Mouse (Mus musculus): ENCODE data around the gene Nat8f2.
"Not testable (repeated sequence)": the region's sequence is repeated elsewhere in the genome, so short reads cannot be mapped to it uniquely, and the experiment has no call there.

DNA sequence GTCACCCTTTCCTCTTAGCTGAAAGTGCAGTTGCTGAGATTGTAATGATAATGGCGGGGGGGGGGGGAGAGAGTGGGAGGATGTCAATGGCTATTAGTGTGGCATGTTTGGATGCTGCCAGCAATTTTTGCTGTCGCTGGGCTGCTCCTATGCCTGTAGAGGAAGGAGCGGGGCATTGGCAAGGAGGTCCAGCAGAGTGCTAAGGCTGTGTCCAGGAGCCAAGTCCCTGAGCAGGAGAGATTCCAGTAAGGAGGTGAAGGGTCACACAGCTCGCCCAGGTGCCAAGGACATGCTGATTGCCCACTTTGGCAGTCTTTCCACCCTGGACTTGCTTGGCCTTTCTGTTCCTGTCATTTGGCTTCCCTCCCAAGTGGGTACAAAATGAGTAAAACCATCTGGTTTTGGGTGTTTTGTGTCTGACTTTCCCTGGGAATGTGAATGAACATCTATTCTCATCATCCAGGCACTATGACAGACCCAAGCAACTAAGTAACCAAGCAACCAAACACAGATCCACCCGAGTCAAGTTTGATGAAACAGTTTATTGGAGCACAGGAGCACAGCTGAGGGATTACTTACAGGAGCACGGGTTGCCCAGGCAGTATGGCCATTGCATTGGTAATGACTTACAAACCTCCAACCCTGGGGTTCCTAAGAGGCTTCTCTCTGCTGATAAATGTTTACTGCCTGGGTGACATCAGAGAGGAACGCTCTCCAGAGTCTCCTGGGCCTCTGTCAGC lies 3.9 kb downstream of the Nat8f2 start:
- not testable (repeated sequence) for TF ChIP-seq POLR2A (IDR thresholded peaks at IDR 0.05; ENCODE audit: low read depth, low read length); RAD21 (IDR thresholded peaks at IDR 0.05; ENCODE audit: low read depth, low read length); CTCF (conservative IDR thresholded peaks at IDR 0.05 in 1 of 2, IDR thresholded peaks at IDR 0.05 in 1 of 2; ENCODE audit: low read depth in 2 of 2, low read length in 2 of 2); EP300 (IDR thresholded peaks at IDR 0.05; ENCODE audit: low read length); ZKSCAN1 (IDR thresholded peaks at IDR 0.05; ENCODE audit: borderline replicate concordance, low read depth, low read length); ZC3H11A (IDR thresholded peaks at IDR 0.05; ENCODE audit: low read depth, low read length); JUND (conservative IDR thresholded peaks at IDR 0.05; ENCODE audit: low read depth, low read length); HCFC1 (IDR thresholded peaks at IDR 0.05; ENCODE audit: low read depth, low read length); UBTF (IDR thresholded peaks at IDR 0.05; ENCODE audit: low read depth, low read length)
